Mouse (Mus musculus) MEL-GATA-1-ER (cell line): ENCODE measurements around the gene Hnf1b.

Source experiments
- DNase-seq: peaks from one replicate; pipeline ENCODE4 v3.0.0-alpha.2; 2012; ENCODE audit warnings: low read depth; ENCODE audit errors: extremely low read depth

The Hnf1b gene

GRCm38 (mm10) chr11:83896430-83897410, 46.9 kb downstream of the Hnf1b start:
- no peak for DNase-seq

- DNase-seq, result no peak
These were observed 47.7 kb downstream of the Hnf1b start for GRCm38 (mm10) chr11:83897569-83897968.

DNA sequence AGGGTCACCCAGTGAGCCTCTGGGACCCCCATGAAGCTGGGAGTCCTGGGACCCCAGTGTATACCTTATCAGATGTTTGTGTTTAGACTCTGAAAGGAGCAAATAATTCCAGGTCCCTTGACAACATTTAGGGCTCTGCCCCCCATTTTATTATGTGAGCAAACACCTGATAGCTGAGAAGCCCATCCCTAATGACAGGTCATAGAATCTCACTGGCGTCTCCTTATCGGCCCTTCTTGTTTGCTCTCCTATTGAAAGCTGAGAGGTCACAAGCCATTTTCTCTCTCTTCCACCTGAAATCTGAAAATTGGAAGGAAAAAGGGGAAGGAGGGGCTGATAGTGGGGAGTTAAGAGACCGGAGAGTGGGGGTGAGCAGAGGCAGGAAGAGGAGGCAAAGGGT, 52.9 kb downstream of the Hnf1b start:
- DNase-seq, result no peak

- no peak for DNase-seq
These were observed 55.9 kb downstream of the Hnf1b start for GRCm38 (mm10) chr11:83905756-83906155.

DNA sequence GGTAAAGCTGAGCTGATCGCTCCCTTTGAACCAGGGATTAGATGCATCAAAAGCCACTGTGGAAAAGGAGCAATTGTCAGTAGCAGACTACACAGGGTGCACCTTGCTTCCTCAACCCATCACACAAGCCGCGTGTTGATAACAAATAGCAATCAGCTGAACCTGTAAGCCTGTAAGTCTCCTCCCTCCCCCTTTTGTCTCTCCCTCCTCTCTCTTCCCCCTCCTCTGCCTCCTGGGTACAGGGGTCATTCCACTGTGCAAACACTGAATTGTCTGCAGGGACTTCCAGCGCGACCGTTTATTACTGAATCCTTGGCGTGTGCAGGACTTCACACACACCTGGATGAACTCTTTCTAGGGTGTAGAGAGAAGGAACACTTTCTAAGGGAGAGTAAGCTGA, 58.5 kb downstream of the Hnf1b start:
- DNase-seq, result no peak

- DNase-seq, result no peak
These were observed 64.0 kb downstream of the Hnf1b start for GRCm38 (mm10) chr11:83913824-83914311.

DNA sequence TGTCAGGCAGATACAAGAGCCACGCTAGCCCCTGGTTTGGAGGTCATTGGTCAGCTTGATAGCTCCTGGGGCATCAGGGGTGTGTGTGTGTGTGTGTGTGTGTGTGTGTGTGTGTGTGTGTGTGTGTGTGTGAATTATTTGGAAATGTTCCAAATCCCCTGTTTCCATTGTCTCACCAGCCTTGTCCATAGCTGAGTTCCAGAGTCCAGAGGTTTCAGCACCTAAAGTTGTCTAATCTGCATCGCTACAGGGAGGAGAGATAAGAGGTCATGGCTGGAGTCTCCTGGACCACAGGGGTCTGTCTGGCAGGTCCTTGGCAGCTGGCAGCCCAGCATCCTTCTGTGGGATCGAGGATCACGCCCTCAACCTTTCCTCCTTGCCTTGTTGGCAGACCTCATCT, 64.6 kb downstream of the Hnf1b start:
- no peak for DNase-seq

DNA sequence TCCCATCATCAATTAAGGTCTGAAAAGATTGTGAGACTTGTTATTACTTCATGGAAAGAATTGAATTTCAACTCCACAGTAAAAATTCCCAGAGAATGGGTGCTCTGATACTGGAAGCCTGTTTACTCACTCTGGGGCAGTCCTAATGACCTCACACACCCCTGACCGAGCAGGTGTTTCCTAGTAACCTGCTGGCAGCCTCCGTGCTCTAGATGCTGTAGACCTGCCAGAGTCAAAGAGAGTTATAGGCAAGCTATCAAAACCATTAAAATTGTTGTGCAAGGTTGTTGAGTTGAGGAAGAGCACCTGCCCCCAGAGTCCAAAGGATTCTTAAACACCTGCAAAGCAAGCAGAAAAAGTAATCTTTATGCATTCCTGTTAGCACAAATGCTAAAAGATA, 72.7 kb downstream of the Hnf1b start:
- DNase-seq, result no peak

DNA sequence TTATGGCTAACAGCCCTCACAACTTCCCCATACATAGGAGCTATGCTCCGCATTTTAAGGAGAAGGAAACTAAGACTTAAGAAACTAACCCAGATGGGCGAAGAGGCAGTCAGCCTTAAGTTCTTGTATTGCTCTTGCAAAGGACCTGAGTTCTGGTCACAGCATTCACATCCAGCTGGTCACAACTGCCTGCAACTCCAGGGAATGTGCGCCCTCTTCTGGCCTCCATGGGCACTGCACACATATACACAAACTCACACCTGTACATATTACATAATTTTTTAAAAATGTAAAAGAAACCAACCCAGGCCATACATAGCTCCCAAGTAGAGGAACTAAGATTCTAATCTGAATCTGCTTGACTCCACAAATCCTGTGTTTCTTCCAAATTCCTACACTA, 77.2 kb downstream of the Hnf1b start:
- DNase-seq, result peak; percentile 26

- no peak for DNase-seq
These were observed 82.7 kb downstream of the Hnf1b start for GRCm38 (mm10) chr11:83932506-83933106.

DNA sequence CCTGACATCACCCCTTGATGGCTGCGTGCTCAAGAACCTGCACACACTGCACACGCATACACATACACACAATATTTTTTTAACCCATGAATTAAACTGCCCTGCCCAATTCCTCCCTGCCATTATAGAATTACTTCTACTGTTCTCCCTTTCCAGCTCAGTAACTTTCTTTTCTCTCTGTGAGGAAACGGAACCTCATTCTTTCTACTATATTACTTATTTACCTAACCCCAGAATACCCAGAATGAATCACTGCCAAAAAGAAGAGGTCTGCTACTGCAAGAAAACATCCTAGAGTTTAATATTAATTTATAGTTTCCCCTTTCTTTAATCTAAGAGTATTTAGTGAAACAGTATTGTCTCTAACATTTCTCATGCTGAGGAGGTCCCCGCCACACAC, 83.5 kb downstream of the Hnf1b start:
- no peak for DNase-seq

DNA sequence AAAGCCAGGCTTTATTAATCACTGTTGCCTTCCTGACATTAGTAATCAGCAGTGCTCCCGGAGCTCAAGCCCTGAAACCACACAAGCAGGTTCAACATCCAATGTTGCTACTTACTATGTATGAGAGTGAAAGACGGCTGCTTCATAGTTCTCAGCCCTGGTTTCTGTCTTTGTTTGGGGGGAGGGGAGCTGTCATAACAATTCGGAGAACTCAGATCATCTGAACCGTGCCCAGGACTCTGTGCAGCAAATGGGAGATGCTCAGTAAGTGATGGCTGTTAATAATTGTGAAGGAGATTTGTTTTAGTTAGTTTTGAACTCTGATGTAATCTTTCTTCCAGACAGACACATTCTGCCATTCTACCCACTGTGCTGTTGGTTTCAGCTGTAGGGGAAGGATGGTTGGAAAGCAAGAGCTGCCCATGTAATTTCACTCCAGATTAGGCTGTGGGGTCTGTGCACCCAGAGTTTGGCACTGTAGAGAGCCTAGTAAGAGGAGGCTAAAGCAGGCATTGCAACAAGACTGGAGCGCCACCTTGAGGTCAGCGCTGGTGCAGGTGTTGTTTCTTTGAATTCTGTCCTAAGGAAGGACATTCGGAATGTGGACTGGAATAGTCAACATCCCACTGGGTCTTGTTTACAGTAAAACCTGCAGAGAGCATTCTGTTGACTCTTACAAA, 86.3 kb downstream of the Hnf1b start:
- DNase-seq, result peak; percentile 40

- no peak for DNase-seq
These were observed 88.7 kb downstream of the Hnf1b start for GRCm38 (mm10) chr11:83938556-83938955.

DNA sequence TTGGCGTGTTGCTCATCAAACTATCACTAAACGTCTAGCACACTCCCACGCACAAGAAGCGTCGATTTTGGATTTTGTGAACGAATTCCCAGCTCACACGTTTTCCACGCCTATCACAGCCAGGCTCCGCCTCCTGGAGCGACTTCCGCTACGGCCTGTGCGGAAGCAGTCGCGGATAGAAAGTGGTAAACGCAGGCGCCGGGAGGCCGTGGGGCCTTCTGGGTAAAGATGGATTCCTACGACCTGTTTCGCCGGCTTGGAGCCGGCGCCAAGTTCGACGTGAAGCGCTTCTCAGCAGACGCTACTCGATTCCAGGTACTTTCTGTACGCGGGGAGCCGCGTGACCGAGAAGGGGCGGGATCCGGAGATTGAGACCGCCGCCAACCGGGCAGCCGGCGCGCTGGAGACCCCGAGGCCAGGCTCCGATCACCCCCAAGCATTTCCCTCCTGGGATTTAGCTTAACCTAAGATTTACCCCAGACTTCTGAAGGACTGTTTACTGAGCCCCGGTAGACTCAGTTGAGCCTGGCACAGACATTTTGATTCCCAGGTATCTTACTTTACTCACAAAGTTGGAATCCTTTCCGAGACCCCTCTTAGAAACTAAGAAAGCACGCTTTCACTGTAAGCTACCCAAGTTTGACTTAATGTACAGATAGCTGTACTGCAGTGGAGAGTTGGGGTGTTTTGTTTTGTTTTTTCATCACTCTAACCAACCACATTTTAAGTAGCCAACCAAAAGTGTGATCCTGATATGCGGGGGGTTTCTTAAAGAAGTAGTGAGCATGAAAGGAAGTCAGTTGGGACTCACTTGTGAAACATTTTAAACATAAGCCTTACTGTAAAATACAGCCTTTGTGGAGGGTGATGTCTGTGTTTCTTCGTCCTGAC, 92.3 kb downstream of the Hnf1b start, which contains the start of gene Ddx52:
Ddx52 (plus strand) TSS at position 113 of the 891 bp plus-strand sequence.
- DNase-seq, result peak; percentile 86
